Mouse (Mus musculus) olfactory bulb, adult 2 months (tissue): ENCODE results near the gene Lmo1. TPM values are rescaled to one million over a fixed set of nuclear protein-coding genes. Genes with fewer than 3 reads are reported as not detected.

Source experiments
- H3K27ac ChIP-seq: fragments of 200-500 bp; 2 replicates; pipeline ENCODE4 v1.5.1; 2012; ENCODE audit warnings: low read depth, low read length; ENCODE audit not compliant: insufficient read depth
- H3K4me1 ChIP-seq: fragments of 200-500 bp; 2 replicates; pipeline ENCODE4 v1.6.1; 2012; ENCODE audit warnings: low read length; ENCODE audit not compliant: control insufficient read depth, insufficient read depth
- H3K4me3 ChIP-seq: fragments of 200-500 bp; 2 replicates; pipeline ENCODE4 v1.5.1; 2012; ENCODE audit warnings: mild to moderate bottlenecking, low read depth, low read length, moderate library complexity; ENCODE audit not compliant: insufficient read depth
- CTCF ChIP-seq: fragments of 200-500 bp; IDR thresholded peaks from 2 replicates; pipeline ENCODE4 v1.5.1; 2012; ENCODE audit warnings: low read depth, mild to moderate bottlenecking, low read length, moderate library complexity; ENCODE audit not compliant: insufficient read depth
- POLR2A ChIP-seq: fragments of 200-500 bp; IDR thresholded peaks from 2 replicates; pipeline ENCODE4 v1.6.1; 2012; ENCODE audit warnings: mild to moderate bottlenecking, low read depth, low read length, moderate library complexity; ENCODE audit not compliant: insufficient read depth
- WGBS: fragments of 180-500 bp; shearing (Covaris S2); methylation state at CpG from one replicate; pipeline ENCODE4 v1.1.7; 2018; 5-methylcytosine and 5-hydroxymethylcytosine counted together
- polyA plus RNA-seq: library from polyadenylated mRNA; stranded (reverse); fragments of >200 nt; gene quantifications from 2 replicates; pipeline ENCODE4 v1.2.4, GENCODE M21; 2012; ENCODE audit warnings: low replicate concordance; ENCODE audit not compliant: missing spikeins, insufficient read depth, insufficient read length

Gene Lmo1
- not detected in 2 replicates for polyA plus RNA-seq

- H3K4me3 ChIP-seq, result peak within 1 kb of the TSS; percentile 49
- no peak within 1 kb of the TSS for H3K27ac ChIP-seq
- TF ChIP-seq POLR2A, result no peak
- no peak for TF ChIP-seq CTCF
- WGBS, result under 1% methylated on average over 64 of the region's 67 CpGs
- H3K4me1 ChIP-seq, result peaks cover 3% of the 10 kb centered on the region
Measured at GRCm38 (mm10) chr7:109174949-109175669, at the start of gene Lmo1. Gene Lmo1 (minus strand): TSS chr7:109175207.

DNA sequence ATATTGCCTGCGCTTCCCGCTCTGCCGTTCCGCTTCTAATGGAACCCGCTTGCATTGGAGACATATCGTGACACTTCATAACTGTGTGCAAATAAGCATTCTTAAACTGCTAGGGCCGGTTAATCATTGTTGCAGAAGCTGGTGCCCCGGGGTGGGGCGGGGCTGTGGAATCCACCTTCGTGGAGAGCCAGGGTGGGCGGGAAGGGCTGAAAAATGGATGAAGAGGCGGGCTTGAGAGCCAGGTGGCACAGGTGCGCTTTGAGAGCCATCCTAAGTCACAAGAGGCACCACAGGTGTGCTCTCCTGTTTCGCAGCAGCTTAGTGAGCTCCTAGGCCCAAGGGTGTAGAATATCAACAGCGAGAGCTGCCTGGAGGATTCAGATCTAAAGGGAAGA lies 46.7 kb upstream of the Lmo1 start:
- Histone ChIP-seq H3K4me3 (no peak overlapping the region), H3K4me1 (no peaks in the 10 kb centered on the region), H3K27ac (no peak overlapping the region)
- WGBS, result 93% methylated on average over 15 of the region's 15 CpGs
- TF ChIP-seq CTCF, result no peak
- no peak for TF ChIP-seq POLR2A

DNA sequence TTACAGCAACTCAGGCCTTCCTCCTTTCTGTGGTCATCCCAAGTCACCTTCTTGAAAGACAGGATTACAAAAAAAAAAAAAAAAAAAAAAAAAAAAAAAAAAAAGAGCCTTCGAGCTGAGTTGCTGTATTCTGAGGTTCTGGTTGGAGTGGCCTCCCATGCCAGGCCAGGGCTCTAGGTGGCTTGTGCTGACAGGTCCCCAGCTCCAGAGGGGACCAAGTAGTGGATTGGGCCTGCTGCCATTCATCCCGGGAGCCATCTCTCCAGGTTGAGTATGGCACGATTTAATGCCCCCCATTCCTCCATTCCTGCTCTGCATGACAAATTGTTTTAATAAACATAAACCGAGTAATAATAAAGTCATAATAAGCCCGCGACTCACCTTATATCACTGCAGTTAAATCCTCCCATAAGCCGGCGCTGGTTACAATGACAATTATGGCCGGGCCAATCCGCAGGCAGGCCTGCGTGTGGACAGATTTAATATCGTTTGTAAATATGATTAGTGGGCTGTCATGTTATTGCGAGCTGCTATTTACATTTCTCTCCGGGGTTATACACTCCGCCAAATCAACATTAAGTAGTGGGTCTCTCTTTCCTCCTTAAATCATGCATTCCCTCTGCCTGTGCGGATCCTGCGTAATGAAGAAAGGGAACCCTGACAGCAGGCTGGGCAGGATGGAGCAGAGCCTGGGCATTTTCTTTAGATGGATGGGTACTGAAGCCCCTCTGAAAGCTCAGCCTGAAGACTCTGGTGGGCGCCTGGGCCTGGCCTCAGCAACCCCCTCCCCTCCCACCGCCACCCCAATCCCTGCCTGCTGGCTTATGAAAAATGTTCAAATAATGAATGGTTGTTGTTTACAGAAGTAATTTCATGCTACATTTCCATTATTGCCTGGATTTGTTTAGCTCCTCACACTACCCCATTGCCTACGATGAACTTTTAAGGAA lies 46.0 kb upstream of the Lmo1 start:
- Histone ChIP-seq H3K4me1 (no peaks in the 10 kb centered on the region), H3K4me3 (no peak overlapping the region), H3K27ac (no peak overlapping the region)
- no peak for TF ChIP-seq CTCF
- WGBS, result 95% methylated on average over 20 of the region's 20 CpGs

DNA sequence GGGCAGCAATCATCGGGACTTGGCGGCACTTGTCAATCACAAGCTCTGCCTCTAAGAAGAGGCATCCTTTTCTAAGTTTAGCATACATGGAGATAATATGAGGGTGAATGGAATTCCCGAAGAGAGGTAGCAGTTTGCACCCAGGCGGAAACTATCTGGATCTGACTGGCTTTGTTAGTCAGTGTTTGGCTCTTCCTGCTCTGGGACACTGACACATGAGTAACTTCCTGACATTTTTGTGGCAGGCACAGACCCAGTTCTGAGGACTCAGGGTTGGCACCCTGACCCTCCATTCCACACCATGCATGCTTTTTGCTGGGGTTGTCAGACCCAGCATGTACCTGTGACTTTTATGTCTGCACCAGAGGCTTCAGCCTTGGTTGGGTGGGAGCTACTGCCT lies 45.0 kb upstream of the Lmo1 start:
- TF ChIP-seq CTCF (no peak), POLR2A (no peak)
- 90% methylated on average over 4 of the region's 4 CpGs for WGBS
- no peak overlapping the region for H3K27ac ChIP-seq
- no peak overlapping the region for H3K4me3 ChIP-seq
- H3K4me1 ChIP-seq, result no peaks in the 10 kb centered on the region

DNA sequence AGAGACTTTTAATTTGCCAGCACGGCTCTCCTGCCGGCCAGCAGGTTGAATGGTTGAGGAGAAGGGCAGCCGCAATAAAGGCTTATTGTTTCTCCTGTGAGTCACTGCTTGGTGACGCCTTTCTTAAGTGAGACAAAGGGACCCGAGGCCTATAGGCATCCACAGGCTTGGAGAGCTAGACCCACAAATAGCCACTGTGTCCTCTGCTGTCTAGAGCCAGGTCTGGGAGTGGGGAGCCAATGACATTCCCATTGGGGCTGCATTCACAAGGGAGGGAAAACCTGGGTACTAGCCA lies 43.9 kb upstream of the Lmo1 start:
- WGBS, result 34% methylated on average over 5 of the region's 5 CpGs
- no peak overlapping the region for H3K27ac ChIP-seq
- H3K4me1 ChIP-seq, result no peaks in the 10 kb centered on the region
- H3K4me3 ChIP-seq, result no peak overlapping the region
- TF ChIP-seq CTCF (no peak), POLR2A (no peak)

GRCm38 (mm10) chr7:109218130-109218976 lies 43.3 kb upstream of the Lmo1 start:
- Histone ChIP-seq H3K27ac (no peak overlapping the region), H3K4me3 (no peak overlapping the region), H3K4me1 (no peaks in the 10 kb centered on the region)
- 82% methylated on average over 2 of the region's 2 CpGs for WGBS
- TF ChIP-seq CTCF, result peak; percentile 56; the same call in 1 of the 2 replicates
- no peak for TF ChIP-seq POLR2A

DNA sequence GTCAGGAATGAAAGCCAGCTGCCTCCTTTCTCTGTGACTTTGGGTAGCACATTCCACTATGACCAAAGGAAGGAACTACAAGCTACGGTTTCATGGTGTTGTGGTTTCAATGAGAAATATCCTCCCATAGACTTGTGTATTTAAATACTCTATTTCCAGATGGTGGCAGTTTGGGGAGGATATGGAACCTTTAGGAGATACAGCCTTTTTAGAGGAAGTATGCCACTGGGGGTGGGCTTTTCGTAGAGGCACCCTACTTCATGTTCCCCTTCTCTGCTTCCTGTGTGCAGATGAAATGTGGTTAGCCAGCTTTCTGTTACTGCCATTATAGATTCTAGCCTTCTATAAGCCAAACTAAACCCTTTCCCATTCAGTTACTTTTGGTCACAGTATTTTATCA lies 34.8 kb upstream of the Lmo1 start:
- TF ChIP-seq CTCF, result no peak
- no peak for TF ChIP-seq POLR2A
- 90% methylated on average over 2 of the region's 2 CpGs for WGBS

DNA sequence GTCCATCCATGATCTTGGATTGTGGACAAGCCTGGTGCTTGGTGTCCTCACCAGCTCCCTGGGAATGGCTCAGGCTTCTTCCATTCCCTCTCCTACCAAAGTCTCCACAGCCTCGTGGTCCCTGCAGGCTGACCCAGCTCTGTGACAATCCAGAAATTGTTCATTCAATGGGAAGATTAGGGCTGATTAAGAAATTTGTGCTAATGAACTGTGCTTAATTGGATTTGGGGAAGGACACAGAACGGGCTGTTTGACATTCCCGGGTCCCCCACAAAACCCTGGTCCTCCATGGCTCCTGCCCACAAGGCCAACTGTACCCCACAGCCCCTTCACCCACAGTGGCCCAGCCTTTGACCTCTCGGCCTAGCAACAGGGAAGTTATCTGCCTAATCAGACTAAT lies 32.8 kb upstream of the Lmo1 start:
- no peaks in the 10 kb centered on the region for H3K4me1 ChIP-seq
- WGBS, result 61% methylated on average over 4 of the region's 4 CpGs
- no peak for TF ChIP-seq POLR2A
- no peak for TF ChIP-seq CTCF
- no peak overlapping the region for H3K4me3 ChIP-seq
- H3K27ac ChIP-seq, result no peak overlapping the region

More for the DNA sequence above, 34.8 kb upstream of the Lmo1 start:
- H3K4me1 ChIP-seq, result no peaks in the 10 kb centered on the region
- no peak overlapping the region for H3K27ac ChIP-seq
- H3K4me3 ChIP-seq, result no peak overlapping the region

GRCm38 (mm10) chr7:109206358-109206757 lies 31.4 kb upstream of the Lmo1 start:
- H3K4me1 ChIP-seq, result no peaks in the 10 kb centered on the region
- H3K27ac ChIP-seq, result no peak overlapping the region
- no peak overlapping the region for H3K4me3 ChIP-seq
- WGBS, result 80% methylated on average over 2 of the region's 2 CpGs
- TF ChIP-seq CTCF, result no peak
- TF ChIP-seq POLR2A, result no peak
